Mouse (Mus musculus) cerebellum, adult 9-10 months (tissue): ENCODE data around the gene Gm21083.
"Not testable (repeated sequence)": the region's sequence is repeated elsewhere in the genome, so short reads cannot be mapped to it uniquely, and the experiment has no call there.

Source experiments
- DNase-seq: peaks from one replicate; pipeline ENCODE4 v3.0.0; 2022

The Gm21083 gene

GRCm38 (mm10) chr5:15577033-15577432 is at the start of gene Gm21083:
Gm21083 (plus strand) TSS chr5:15577333.
- DNase-seq, result not testable (repeated sequence)

GRCm38 (mm10) chr5:15529122-15529521 is 48.0 kb upstream of the Gm21083 start, which contains the start of gene Gm21190:
Gm21190 (minus strand) TSS chr5:15529222.
- not testable (repeated sequence) for DNase-seq

GRCm38 (mm10) chr5:15548642-15549041 is 28.5 kb upstream of the Gm21083 start:
- DNase-seq, result not testable (repeated sequence)

GRCm38 (mm10) chr5:15549134-15549533 is 28.0 kb upstream of the Gm21083 start:
- DNase-seq, result not testable (repeated sequence)

- DNase-seq, result not testable (repeated sequence)
Measured at GRCm38 (mm10) chr5:15549606-15550005, 27.5 kb upstream of the Gm21083 start.

GRCm38 (mm10) chr5:15558654-15559053 is 18.5 kb upstream of the Gm21083 start:
- not testable (repeated sequence) for DNase-seq

GRCm38 (mm10) chr5:15561425-15562264 is 15.5 kb upstream of the Gm21083 start:
- not testable (repeated sequence) for DNase-seq

- not testable (repeated sequence) for DNase-seq
Measured at GRCm38 (mm10) chr5:15573735-15574134, 3.4 kb upstream of the Gm21083 start.

GRCm38 (mm10) chr5:15586351-15586750 is 9.2 kb downstream of the Gm21083 start:
- not testable (repeated sequence) for DNase-seq

GRCm38 (mm10) chr5:15588291-15588690 is 11.2 kb downstream of the Gm21083 start:
- not testable (repeated sequence) for DNase-seq

- not testable (repeated sequence) for DNase-seq
Measured at GRCm38 (mm10) chr5:15590635-15591034, 13.5 kb downstream of the Gm21083 start.

- DNase-seq, result not testable (repeated sequence)
Measured at GRCm38 (mm10) chr5:15591577-15591976, 14.4 kb downstream of the Gm21083 start.

- not testable (repeated sequence) for DNase-seq
Measured at GRCm38 (mm10) chr5:15598831-15599230, 21.7 kb downstream of the Gm21083 start.

- not testable (repeated sequence) for DNase-seq
Measured at GRCm38 (mm10) chr5:15600342-15600741, 23.2 kb downstream of the Gm21083 start.

GRCm38 (mm10) chr5:15601481-15601880 is 24.3 kb downstream of the Gm21083 start:
- not testable (repeated sequence) for DNase-seq

GRCm38 (mm10) chr5:15601960-15602359 is 24.8 kb downstream of the Gm21083 start:
- not testable (repeated sequence) for DNase-seq

- not testable (repeated sequence) for DNase-seq
Measured at GRCm38 (mm10) chr5:15602424-15602947, 25.4 kb downstream of the Gm21083 start.

GRCm38 (mm10) chr5:15603008-15603407 is 25.9 kb downstream of the Gm21083 start:
- not testable (repeated sequence) for DNase-seq

- DNase-seq, result not testable (repeated sequence)
Measured at GRCm38 (mm10) chr5:15603585-15603984, 26.5 kb downstream of the Gm21083 start.

GRCm38 (mm10) chr5:15606677-15607076 is 29.5 kb downstream of the Gm21083 start:
- DNase-seq, result peak; percentile 11

GRCm38 (mm10) chr5:15610695-15611094 is 33.6 kb downstream of the Gm21083 start:
- DNase-seq, result not testable (repeated sequence)

- not testable (repeated sequence) for DNase-seq
Measured at GRCm38 (mm10) chr5:15616195-15616594, 39.1 kb downstream of the Gm21083 start.

GRCm38 (mm10) chr5:15618764-15619163 is 41.6 kb downstream of the Gm21083 start, which contains the start of gene Speer4d:
Speer4d (plus strand) TSS chr5:15619064.
- DNase-seq, result not testable (repeated sequence)

GRCm38 (mm10) chr5:15628136-15628535 is 51.0 kb downstream of the Gm21083 start:
- DNase-seq, result not testable (repeated sequence)
